Mouse (Mus musculus) right cerebral cortex, postnatal 36 days (tissue): ENCODE data around the gene Sdhc.
A peak's percentile ranks its signal among the peaks of the same experiment; 100 is the strongest.

Source experiments
- DNase-seq, 2 experiments: peaks; one replicate each; pipeline ENCODE4 v3.0.0; 2022; ENCODE audit warnings: low spot score in 2 of 2, mixed read lengths in 1 of 2

The Sdhc gene

DNA sequence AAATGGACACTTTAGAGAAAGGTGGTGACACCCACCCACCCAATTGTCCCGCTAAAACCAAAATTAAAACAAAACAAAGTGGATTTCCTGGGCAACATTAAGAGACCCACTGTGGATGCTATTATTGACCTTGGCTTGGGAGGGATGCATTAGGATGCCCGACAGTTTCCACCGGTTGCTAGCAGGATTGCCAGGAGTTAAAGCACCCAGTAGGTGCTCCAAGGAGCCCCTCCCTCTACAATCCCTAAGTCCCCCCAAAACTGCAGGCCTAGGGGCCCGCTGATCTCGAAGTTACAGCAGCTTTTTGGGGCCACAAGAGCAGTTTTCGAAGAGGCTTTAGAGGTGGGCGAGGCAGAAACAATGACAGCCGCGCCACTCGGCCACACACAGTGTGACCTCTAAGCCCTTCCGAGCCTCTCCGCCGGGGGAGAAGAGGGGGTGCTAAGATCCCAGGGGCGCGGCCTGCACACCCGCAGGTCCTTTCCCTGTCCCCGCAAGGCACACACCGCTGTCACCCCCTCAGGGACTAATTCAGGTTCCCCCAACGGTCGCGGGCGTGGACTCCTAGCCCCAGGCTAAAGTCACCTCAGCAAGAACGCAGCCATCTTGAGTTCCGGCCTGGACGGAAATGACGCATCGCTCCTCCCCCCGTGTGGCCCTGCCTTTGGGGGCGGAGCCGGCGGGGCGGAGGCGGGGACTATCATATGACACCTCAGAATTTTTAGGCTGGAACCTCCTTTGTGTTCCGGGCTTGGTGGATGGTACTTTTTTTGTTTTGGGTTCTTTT is at the start of gene Sdhc, which contains the start of gene Mpz:
Sdhc (minus strand) TSS at position 630 of the 787 bp plus-strand sequence.
Mpz (plus strand) TSS at position 738 of the 787 bp plus-strand sequence.
- peak; percentile 92 for DNase-seq

DNA sequence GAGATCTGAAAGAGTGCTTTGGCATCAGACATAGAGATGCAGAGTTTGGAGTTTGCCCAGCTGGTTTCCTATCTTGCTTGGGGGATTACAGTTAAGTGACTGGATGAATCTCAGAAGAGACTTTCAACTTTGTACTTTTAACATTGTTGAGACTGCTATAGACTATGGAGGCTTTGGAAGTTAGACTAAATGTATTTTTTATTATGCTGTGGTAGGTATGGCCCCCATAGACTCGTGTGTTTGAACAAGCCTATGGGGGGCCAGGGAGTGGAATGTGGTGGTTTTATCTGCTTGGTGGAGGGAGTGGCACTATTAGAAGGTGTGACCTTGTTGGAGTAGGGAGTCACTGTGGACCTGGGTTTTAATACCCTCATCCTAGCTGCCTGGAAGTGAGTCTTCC is 49.1 kb upstream of the Sdhc start:
- no peak for DNase-seq

- peak; percentile 29 to 55 for DNase-seq
Observed at GRCm38 (mm10) chr1:171195887-171196397, 45.5 kb upstream of the Sdhc start, which contains the start of gene Pcp4l1. Pcp4l1 (minus strand) TSS chr1:171196268.

- no peak for DNase-seq
Observed at GRCm38 (mm10) chr1:171195046-171195822, 44.8 kb upstream of the Sdhc start.

DNA sequence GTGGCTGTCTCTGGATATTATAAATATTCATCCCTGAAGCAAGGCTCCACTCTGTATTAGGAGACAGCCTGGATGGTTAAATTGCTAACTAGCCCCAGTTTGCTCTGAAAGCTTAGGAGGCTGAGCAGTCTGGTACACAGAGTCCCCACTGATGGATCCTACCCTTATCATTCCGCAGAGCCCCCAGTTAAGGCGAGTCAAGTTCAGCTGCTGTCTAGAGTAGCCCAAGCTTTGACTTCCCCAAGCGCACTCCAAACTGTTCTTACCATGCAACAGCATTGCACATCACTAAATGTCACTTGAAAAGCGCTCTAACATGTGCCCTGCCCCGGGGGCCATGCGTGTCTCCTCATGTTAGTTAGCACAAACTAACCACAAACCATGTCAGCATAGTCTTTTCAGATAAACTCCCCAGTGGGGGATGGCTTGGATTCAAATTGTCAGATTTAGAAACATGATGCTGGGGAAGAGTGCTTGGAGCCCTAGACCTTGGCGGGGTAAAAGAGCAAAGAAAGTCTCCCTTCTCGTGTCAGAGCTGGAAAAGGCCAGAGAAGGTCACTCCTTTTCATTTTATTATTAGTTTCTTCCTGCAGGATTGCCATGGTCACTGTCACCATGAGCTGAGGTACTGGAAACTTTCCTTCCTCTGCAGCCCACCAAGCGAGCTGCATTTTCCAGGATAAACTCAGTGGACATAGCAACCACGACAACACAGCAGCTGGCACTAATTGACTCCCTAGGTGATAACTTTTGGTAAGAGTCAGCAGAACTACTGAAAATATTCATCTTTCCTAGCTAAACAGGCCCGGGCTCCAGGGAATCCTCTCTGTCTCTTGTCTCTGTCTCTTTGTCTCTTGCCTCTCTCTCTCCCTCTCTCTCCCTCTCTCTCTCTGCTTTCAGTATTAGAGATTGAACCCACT is 43.8 kb upstream of the Sdhc start:
- no peak for DNase-seq

DNA sequence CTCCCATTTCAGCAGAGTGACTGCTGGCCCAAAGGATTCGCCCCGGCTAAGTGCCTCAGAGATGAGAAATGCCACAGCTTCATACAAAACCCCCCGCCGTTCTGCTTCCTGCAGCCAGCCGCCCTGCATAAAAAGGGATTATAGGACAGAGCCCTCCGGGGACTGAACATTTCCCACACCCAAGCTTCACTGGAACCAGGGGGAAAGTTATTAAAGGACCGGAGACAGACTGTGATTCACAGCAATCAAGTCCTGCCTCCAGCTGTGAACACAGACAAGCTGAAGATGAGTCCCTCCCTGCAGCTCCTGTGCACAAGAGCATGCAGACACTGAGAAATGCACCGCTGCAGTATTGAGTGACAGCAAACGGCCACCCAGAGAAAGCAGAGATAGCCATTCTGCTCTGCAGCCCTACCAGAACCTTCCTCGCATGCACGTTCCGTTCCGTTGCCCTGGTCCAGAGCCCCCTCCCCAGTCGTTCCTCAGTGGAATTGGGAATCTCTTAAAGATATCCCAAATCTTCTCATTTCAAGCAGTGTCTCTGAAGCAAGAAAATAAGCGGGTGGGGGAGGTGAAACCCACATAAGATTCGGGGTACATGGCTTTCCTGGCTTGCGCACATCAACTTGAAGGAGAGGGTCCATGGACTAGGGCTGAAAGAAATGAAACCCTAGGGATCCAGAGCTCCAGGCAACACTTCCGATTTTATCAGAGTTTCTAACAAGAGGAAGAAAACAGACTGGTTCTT is 42.9 kb upstream of the Sdhc start:
- DNase-seq, result no peak

DNA sequence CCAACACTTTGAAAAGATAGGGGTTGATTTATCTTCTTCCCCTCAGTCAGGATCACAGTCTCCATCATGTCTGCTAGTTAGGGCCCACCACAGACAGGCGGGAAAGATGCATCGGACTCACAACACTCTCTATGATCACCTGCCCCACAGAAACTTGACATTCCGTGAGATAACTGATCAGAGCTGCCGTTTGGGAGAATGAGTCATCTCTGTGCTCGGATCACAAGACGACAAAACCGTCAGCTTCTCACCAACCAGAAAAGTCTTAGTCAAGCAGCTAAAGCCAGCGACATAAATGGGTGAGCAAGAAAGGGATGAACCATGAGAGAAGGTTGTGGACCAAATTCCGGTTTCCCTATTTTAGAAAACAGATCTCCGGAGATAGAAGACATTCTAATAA is 41.9 kb upstream of the Sdhc start:
- no peak for DNase-seq

GRCm38 (mm10) chr1:171190832-171191231 is 40.4 kb upstream of the Sdhc start:
- no peak for DNase-seq

DNA sequence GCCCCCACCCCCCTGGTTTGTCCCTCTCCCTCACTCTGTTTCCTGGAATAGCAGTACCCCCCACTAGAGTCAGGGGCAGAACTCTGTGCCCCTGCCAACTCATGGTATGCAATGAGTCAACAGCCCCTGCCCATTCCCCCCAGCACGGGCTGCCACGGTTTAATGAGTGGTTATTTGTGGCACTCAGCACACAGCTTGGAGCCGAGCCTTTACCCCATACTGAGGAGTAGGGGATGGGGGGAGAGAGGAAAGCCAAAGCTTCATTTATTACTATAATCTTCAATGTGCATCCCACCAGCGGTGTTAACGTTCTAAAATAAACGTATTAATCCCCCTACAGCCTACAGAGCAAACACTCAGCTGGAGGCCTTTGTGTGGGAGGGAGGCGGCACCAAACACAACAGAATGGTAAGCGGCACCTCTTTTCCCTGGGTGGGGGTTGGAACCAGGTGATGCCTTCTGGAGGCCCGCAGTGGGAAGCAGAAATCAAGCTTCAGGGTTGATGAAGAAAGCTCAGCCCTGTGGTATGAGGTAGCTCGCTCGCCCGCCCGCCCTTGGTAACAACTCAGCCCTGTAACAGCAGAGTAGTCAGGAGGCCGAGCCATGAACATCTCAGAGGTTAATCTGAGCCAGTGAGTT is 39.2 kb upstream of the Sdhc start:
- DNase-seq, result no peak

DNA sequence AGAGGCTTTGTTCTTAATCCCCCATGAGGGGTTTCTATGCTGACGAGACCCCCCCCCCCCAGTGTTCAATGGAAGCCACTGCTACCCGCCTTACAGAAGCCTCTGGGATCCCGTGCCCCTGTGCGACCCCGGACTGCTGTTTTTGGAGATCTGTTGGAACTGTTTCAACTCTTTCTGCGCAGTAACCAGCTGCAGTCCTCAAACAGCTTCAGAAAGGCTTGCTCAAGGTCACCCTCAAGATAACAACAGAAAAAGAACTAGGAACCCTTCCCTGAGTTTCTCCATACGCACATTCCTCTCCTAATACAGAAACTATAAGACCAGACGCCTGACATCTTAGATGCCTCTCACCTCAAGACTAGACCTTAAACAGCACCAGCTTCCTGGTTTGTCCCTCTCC is 38.6 kb upstream of the Sdhc start:
- no peak for DNase-seq

- DNase-seq, result no peak
Observed at GRCm38 (mm10) chr1:171187851-171188700, 37.7 kb upstream of the Sdhc start.

- no peak for DNase-seq
Observed at GRCm38 (mm10) chr1:171185655-171186054, 35.3 kb upstream of the Sdhc start.

DNA sequence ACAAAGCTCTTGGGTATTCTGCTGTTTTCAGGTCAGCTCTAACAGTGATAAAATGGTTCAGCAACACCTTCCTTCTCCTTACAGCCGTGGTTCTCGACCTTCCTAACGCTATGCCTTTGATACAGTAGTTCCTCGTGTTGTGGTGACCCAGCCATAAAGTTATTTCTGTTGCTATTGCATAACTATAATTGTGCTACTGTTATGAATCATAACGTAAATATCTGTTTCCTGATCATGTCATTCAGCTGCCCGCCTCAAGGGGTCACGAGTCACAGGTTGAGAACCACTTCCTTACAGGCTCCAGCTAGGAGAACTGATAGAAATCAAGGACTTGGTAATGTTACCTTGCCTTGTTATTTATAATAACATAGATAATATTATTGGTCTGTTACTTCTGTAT is 33.9 kb upstream of the Sdhc start:
- no peak for DNase-seq

DNA sequence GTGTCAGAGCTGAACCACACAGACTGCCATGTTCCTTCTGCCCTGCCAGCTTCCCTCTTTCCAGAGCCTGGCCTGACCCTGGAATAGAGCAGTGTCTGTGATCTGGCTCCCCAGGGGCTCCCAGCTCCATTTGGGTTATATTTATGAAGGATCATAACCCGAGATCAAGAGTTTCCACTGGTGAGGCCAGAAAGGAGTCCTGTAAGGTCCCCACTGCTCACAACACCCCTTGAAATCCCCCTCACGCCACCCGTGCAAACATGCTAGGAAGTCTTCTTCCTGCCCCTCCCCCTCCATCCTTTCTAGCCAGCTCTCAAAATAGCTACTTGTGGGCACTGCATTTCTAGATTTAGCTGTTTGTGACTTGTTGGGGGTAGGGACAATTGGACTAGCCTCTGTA is 33.2 kb upstream of the Sdhc start:
- DNase-seq, result no peak

GRCm38 (mm10) chr1:171183025-171183424 is 32.6 kb upstream of the Sdhc start:
- no peak for DNase-seq

DNA sequence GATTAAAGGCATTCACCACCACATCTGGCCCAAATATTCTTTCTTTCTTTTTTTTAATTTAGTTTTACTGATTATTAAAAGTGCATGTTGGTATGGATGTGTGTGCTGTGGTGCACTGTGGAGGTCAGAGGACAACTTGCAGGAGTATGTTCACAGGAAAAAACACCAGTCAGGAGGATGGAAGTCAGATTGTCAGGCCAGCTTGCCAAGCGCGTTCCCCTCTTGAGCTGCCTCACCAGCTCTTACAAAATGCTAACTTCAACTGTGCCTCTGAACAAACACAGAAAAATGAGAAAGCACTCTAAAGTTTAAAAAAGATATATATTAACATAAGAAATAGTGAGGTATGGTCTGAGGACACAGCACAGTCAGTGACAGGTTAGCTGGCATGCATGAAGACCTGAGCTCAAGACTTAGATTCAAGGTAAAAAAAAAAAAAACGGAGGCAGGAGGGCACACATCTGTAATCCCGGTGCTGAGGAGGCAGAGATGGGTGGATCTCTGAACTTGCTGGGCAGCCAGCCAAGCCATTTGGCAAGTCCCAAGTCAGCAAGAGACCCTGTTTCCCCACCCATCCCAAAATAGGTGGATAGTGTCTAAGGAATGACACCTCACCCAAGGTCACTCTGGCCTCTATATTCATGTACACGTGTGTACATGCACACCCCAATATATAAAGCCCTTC is 29.2 kb upstream of the Sdhc start:
- DNase-seq, result no peak

DNA sequence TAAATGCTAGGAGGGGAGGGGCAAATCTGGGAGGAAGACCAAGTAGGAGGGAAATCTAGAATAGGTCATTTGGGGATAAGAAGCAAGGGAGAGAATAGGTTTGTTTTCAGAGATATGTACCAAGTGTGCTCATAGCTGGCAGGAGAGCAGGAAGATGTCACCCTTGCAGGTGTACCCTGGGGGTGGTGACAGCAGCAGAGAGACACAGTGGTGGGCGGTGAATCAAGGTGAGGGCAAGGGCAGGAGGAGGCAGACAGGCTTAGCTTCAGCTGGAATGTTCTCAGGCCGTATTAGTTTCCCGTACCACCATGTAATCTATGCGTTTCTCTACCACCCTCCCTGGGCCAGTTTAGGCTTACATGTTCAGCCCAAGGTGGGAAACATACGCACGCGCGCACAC is 22.4 kb upstream of the Sdhc start:
- no peak for DNase-seq

- no peak for DNase-seq
Observed at GRCm38 (mm10) chr1:171171138-171171537, 20.7 kb upstream of the Sdhc start.

DNA sequence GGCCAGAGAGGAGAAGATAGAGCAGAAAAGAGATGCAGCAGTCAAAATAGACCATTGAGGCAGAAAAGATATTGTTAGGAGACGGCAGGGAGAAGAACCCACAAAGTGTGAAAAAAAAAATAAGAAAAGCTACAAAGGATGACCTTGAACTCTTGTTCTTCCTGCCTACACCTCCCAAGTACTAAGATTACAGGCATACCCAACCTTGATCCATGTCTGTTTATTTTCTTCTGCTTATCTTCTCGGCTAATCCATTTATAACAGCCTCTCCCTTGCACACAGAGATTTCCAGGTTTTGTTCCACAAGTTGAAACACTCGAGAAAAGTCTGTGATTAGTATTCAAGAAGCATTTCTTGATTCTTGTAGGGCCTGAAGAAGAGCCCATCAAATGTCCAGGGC is 19.5 kb upstream of the Sdhc start:
- DNase-seq, result no peak
